In genomic region chr3:98852631-98853030, GRCm38 (mm10) we compare ENCODE assay signal across 24 mouse cellular contexts. TPM values are rescaled to one million over a fixed set of nuclear protein-coding genes. Genes with fewer than 3 reads are reported as not detected.
"Had no signal": no experiment of that assay in that cellular context is flagged by ENCODE, and none has a peak within 500 bp of the region (broad histone marks: within the 10 kb centered on the region; RNA-seq: fewer than 3 reads in every experiment).

No protein-coding gene starts in this region.

- H3K36me3 ChIP-seq: lung, embryonic 15.5 days; midbrain, embryonic 13.5 days; midbrain, embryonic 15.5 days; neural tube, embryonic 12.5 days; stomach, embryonic 15.5 days had no signal

- H3K4me3 ChIP-seq: lung, embryonic 15.5 days; megakaryocyte, embryonic 14.5 days; midbrain, embryonic 13.5 days; midbrain, embryonic 15.5 days; neural tube, embryonic 12.5 days; stomach, embryonic 15.5 days had no signal

- H3K27ac ChIP-seq: lung, embryonic 15.5 days; macrophage; midbrain, embryonic 13.5 days; midbrain, embryonic 15.5 days; neural tube, embryonic 12.5 days; stomach, embryonic 15.5 days; stomach, postnatal 0 days had no signal

- ATAC-seq: lung, postnatal 0 days; midbrain, embryonic 13.5 days; midbrain, embryonic 15.5 days had no signal

- DNase-seq: lung, adult 2 months; lung, postnatal 14 days; lung, postnatal 36 days; right cerebral cortex, postnatal 14 days; thymus, adult 2 months; thymus, postnatal 25 days; thymus, postnatal 4 days had no signal

- H3K27me3 ChIP-seq: lung, embryonic 15.5 days; megakaryocyte, embryonic 14.5 days; midbrain, embryonic 13.5 days; midbrain, embryonic 15.5 days; neural tube, embryonic 12.5 days; stomach, embryonic 15.5 days had no signal

- H3K4me2 ChIP-seq: lung, embryonic 15.5 days; midbrain, embryonic 11.5 days; midbrain, embryonic 13.5 days; midbrain, embryonic 15.5 days; neural tube, embryonic 12.5 days; stomach, embryonic 15.5 days had no signal

- H3K9me3 ChIP-seq: lung, embryonic 15.5 days; midbrain, embryonic 13.5 days; midbrain, embryonic 15.5 days; neural tube, embryonic 12.5 days; stomach, embryonic 15.5 days had no signal

- H3K4me1 ChIP-seq: lung, embryonic 15.5 days; midbrain, embryonic 13.5 days; midbrain, embryonic 15.5 days; neural tube, embryonic 12.5 days; stomach, embryonic 15.5 days had no signal

- H3K9ac ChIP-seq: lung, embryonic 15.5 days; midbrain, embryonic 13.5 days; midbrain, embryonic 15.5 days; neural tube, embryonic 12.5 days; stomach, embryonic 15.5 days had no signal

RNA-seq across cellular contexts. Expression of gene Hsd3b1, which starts 7.0 kb away (rescaled TPM):
- total RNA-seq: megakaryocyte progenitor cell, adult 5-6 weeks; midbrain, postnatal 0 days; monocyte, adult 5-6 weeks; neutrophil, adult 5-6 weeks had no signal
- polyA plus RNA-seq: lung, adult 2 months; lung, embryonic 15.5 days; lung, postnatal 0 days; macrophage; midbrain, embryonic 15.5 days; neural tube, embryonic 14.5 days; spleen, adult 2 months had no signal

RNA-seq across cellular contexts. Expression of gene Hsd3b6, which starts 38.4 kb away (rescaled TPM):
- total RNA-seq: megakaryocyte progenitor cell, adult 5-6 weeks; midbrain, postnatal 0 days; monocyte, adult 5-6 weeks; neutrophil, adult 5-6 weeks had no signal
- polyA plus RNA-seq: lung, adult 2 months; lung, postnatal 0 days; macrophage; spleen, adult 2 months; stomach, postnatal 0 days; urinary bladder, adult 2 months had no signal

RNA-seq across cellular contexts. Expression of gene Hao2, which starts 40.4 kb away (rescaled TPM):
- total RNA-seq: megakaryocyte progenitor cell, adult 5-6 weeks; midbrain, postnatal 0 days; monocyte, adult 5-6 weeks; neutrophil, adult 5-6 weeks had no signal
- polyA plus RNA-seq: lung, adult 2 months; lung, postnatal 0 days; macrophage; midbrain, embryonic 11.5 days; midbrain, embryonic 13.5 days; midbrain, embryonic 15.5 days; midbrain, postnatal 0 days; neural tube, embryonic 14.5 days; stomach, postnatal 0 days had no signal
